Mouse (Mus musculus) MEL (cell line): ENCODE measurements around the gene Sort1.

ENCODE experiments used
- CTCF ChIP-seq, 3 experiments: IDR thresholded peaks in 2 of 3; conservative IDR thresholded peaks in 1 of 3; 2 replicates each; pipeline ENCODE4 v1.5.1; 2011 to 2012; ENCODE audit warnings: low read length in 3 of 3, low read depth in 2 of 3, mild to moderate bottlenecking in 2 of 3, improper control_type of control experiment in 1 of 3, inconsistent platforms in 1 of 3, mixed read lengths in 1 of 3, moderate library complexity in 1 of 3; ENCODE audit not compliant: control insufficient read depth in 1 of 3, insufficient read depth in 1 of 3, poor library complexity in 1 of 3, severe bottlenecking in 1 of 3
- GATA1 ChIP-seq: IDR thresholded peaks from 2 replicates; pipeline ENCODE4 v1.6.1; 2011; ENCODE audit warnings: low read depth, low read length, improper control_type of control experiment
- POLR2A ChIP-seq, 2 experiments: IDR thresholded peaks; 2 replicates each; pipeline ENCODE4 v1.6.1; 2011 to 2012; ENCODE audit warnings: low read length in 2 of 2, mild to moderate bottlenecking in 2 of 2, control low read depth in 1 of 2, improper control_type of control experiment in 1 of 2, low read depth in 1 of 2, moderate library complexity in 1 of 2; ENCODE audit not compliant: control insufficient read depth in 1 of 2, insufficient read depth in 1 of 2, poor library complexity in 1 of 2
- TCF12 ChIP-seq: IDR thresholded peaks from 2 replicates; pipeline ENCODE4 v1.6.1; 2014; ENCODE audit warnings: low read depth, mild to moderate bottlenecking, inconsistent platforms, low read length, improper control_type of control experiment, moderate library complexity

DNA sequence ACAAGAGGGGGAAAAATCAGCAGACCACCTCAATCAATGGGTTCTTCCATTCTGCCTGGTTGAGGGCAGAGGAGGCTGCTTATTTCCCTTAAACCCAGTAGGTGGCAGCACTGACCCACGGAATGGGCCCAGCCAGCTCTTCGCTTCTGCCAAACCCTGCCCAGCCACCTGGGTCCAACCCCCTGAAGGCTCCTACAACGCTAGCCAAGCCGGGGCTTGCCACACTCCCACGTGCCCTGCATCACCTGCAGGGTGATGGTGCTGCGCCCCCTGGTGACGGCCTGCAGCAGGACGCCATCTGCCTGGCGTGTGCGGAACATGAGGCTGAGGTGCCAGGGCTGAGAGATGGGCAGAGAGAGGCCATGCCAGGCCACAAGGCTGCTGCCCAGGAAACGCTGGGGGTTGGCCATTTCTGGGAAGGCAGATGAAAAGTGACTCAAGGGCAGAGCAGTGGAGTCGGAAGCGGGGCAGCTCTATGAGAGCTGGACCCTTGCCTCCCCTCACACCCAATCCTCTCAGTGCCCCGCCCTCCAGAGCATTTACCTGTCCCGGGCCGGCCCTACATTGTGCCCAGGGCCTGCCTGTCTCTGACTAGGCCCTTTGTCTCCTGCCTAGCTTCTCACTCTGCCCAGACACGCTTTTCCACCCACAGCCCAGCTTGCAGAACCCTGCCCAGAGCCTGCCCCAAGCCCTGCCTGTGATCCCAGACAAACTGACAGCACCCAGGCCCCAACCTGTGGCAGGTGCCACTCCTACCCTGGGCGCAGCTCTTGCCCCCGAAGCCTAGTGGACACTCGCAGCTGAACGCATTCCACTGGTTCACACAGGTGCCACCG, 118.0 kb downstream of the Sort1 start:
- no peak for TF ChIP-seq POLR2A (IDR thresholded peaks at IDR 0.05; ENCODE audit: control insufficient read depth in 1 of 2, insufficient read depth in 1 of 2, low read depth in 1 of 2, low read length in 2 of 2, poor library complexity in 1 of 2)
- 0 out of 2 replicates have a peak, but pooled peaks have one; percentile 28 for TF ChIP-seq TCF12
- peak; percentile 78 to 96 (median 79) for TF ChIP-seq CTCF (IDR thresholded peaks at IDR 0.05 in 2 of 3, conservative IDR thresholded peaks at IDR 0.05 in 1 of 3; ENCODE audit: control insufficient read depth in 1 of 3, insufficient read depth in 1 of 3, low read depth in 2 of 3, low read length in 3 of 3, poor library complexity in 1 of 3, severe bottlenecking in 1 of 3)
- no peak for TF ChIP-seq GATA1
